Mouse (Mus musculus): Measurements from ENCODE around the gene Drd4. TPM values are rescaled to one million over a fixed set of nuclear protein-coding genes. Genes with fewer than 3 reads are reported as not detected.

Gene Drd4
- total and polyA plus RNA-seq, 3 experiments, result 0.38 TPM; not detected in 2

DNA sequence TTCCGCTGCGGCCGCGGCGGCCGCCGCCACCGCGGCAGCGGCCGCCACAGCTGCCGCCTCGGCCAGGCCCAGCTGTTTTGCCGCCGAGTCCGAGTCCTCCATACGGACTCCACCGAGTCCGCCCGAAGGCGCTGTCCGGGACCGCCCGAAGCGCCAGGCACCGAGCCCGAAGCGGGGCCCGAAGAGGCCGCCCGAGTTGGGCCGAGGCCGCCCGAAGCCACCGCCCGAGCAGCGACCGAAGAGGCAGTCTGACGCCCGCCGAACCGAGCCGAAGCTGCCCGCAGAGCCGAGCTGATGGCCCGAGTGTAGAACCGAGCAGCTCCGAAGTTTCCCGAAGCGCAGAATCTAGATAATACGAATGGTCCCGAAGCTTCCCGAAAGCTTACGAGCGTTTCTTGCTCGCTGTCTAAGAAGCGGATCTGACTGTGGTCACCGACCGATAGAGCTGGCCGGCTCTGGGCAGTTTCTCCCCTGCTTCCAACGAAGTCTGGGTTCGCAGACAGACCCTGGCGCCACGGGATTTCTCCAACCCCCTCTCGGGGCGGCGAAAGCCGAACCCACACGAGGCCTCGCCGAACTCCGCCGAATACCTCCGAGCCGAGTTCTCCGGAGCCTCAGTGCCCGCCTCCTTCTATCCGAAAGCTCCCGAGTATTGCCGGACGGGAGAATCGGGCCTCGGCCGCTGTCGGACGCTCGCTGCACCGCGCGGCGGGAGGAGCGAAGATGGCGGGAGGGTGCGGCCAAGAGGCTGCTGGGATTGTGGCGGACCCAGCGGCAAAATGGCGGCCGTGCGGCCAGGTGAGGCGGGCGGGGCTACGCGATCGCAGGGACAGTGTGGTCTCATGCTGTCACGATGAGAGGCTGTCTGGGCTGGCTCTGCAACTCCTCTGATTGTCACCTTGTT lies 35.9 kb downstream of the Drd4 start, which contains the start of the genes Deaf1 and Tmem80:
TSS of gene Deaf1 (minus strand) at position 222 of the 904 bp plus-strand sequence.
TSS of gene Tmem80 (plus strand) at position 271 of the 904 bp plus-strand sequence.
- ATAC-seq (ENCODE audit: extremely low read depth, insufficient number of reproducible peaks, low FRiP score, poor library complexity, severe bottlenecking), result peak; percentile 83
- Histone ChIP-seq H3K4me1 (ENCODE audit: insufficient read depth, low read depth, low read length) (peaks cover 34% of the 10 kb centered on the region), H3K4me3 (ENCODE audit: low read depth, low read length) (peak within 1 kb of the TSS; percentile 77), H3K27me3 (ENCODE audit: insufficient read depth, low read length) (no peaks in the 10 kb centered on the region), H3K36me3 (replicated peaks) (peaks cover 56% of the 10 kb centered on the region), H3K9me3 (replicated peaks) (no peaks in the 10 kb centered on the region)
- TF ChIP-seq GATA1 (IDR thresholded peaks at IDR 0.05; ENCODE audit: borderline replicate concordance, low read length) (no peak), GATA2 (IDR thresholded peaks at IDR 0.05; ENCODE audit: borderline replicate concordance, low read depth, low read length) (no peak)
- peak; percentile 89 for DNase-seq (ENCODE audit: low spot score)

- TF ChIP-seq TAL1 (conservative IDR thresholded peaks at IDR 0.05; ENCODE audit: low read depth, low read length), result no peak
- TF ChIP-seq POLR2AphosphoS5 (IDR thresholded peaks at IDR 0.05; ENCODE audit: insufficient replicate concordance, low read depth, low read length), result no peak
- TF ChIP-seq GATA1 (IDR thresholded peaks at IDR 0.05; ENCODE audit: borderline replicate concordance, low read length), result no peak
- no peak for TF ChIP-seq GATA2 (IDR thresholded peaks at IDR 0.05; ENCODE audit: borderline replicate concordance, low read depth, low read length)
- no peak for TF ChIP-seq CTCF (IDR thresholded peaks at IDR 0.05; ENCODE audit: low read depth, low read length)
- peaks cover 56% of the 10 kb centered on the region for H3K36me3 ChIP-seq (replicated peaks)
- DNase-seq (ENCODE audit: low spot score) (peak; percentile 67), ATAC-seq (ENCODE audit: extremely low read depth, insufficient number of reproducible peaks, low FRiP score, poor library complexity, severe bottlenecking) (no peak)
- no peaks in the 10 kb centered on the region for H3K9me3 ChIP-seq (replicated peaks)
- H3K27me3 ChIP-seq (ENCODE audit: insufficient read depth, low read length), result no peaks in the 10 kb centered on the region
- H3K4me3 ChIP-seq (ENCODE audit: low read depth, low read length), result peak overlapping the region; percentile 77
- peaks cover 30% of the 10 kb centered on the region for H3K4me1 ChIP-seq (ENCODE audit: insufficient read depth, low read depth, low read length)
Measured at GRCm38 (mm10) chr7:141328373-141328990, 36.7 kb downstream of the Drd4 start.

- no peak for ATAC-seq (ENCODE audit: extremely low read depth, insufficient number of reproducible peaks, low FRiP score, poor library complexity, severe bottlenecking)
- no peak for DNase-seq (ENCODE audit: low spot score)
- Histone ChIP-seq H3K4me3 (ENCODE audit: low read depth, low read length) (no peak overlapping the region), H3K4me1 (ENCODE audit: insufficient read depth, low read depth, low read length) (peaks cover 28% of the 10 kb centered on the region), H3K9me3 (replicated peaks) (no peaks in the 10 kb centered on the region), H3K27me3 (ENCODE audit: insufficient read depth, low read length) (no peaks in the 10 kb centered on the region), H3K36me3 (replicated peaks) (peaks cover 59% of the 10 kb centered on the region)
- no peak for TF ChIP-seq TAL1 (conservative IDR thresholded peaks at IDR 0.05; ENCODE audit: low read depth, low read length)
Measured at GRCm38 (mm10) chr7:141330706-141331105, 38.9 kb downstream of the Drd4 start.

GRCm38 (mm10) chr7:141331990-141332389 lies 40.2 kb downstream of the Drd4 start:
- Histone ChIP-seq H3K27me3 (ENCODE audit: insufficient read depth, low read length) (no peaks in the 10 kb centered on the region), H3K36me3 (replicated peaks) (peaks cover 56% of the 10 kb centered on the region), H3K4me1 (ENCODE audit: insufficient read depth, low read depth, low read length) (peaks cover 16% of the 10 kb centered on the region), H3K4me3 (ENCODE audit: low read depth, low read length) (no peak overlapping the region), H3K9me3 (replicated peaks) (no peaks in the 10 kb centered on the region)
- ATAC-seq (ENCODE audit: extremely low read depth, insufficient number of reproducible peaks, low FRiP score, poor library complexity, severe bottlenecking) (no peak), DNase-seq (ENCODE audit: low spot score) (no peak)
- TF ChIP-seq GATA2 (IDR thresholded peaks at IDR 0.05; ENCODE audit: borderline replicate concordance, low read depth, low read length), result no peak
- no peak for TF ChIP-seq TAL1 (conservative IDR thresholded peaks at IDR 0.05; ENCODE audit: low read depth, low read length)
- no peak for TF ChIP-seq GATA1 (IDR thresholded peaks at IDR 0.05; ENCODE audit: borderline replicate concordance, low read length)
- no peak for TF ChIP-seq CTCF (IDR thresholded peaks at IDR 0.05; ENCODE audit: low read depth, low read length)
- no peak for TF ChIP-seq POLR2AphosphoS5 (IDR thresholded peaks at IDR 0.05; ENCODE audit: insufficient replicate concordance, low read depth, low read length)

DNA sequence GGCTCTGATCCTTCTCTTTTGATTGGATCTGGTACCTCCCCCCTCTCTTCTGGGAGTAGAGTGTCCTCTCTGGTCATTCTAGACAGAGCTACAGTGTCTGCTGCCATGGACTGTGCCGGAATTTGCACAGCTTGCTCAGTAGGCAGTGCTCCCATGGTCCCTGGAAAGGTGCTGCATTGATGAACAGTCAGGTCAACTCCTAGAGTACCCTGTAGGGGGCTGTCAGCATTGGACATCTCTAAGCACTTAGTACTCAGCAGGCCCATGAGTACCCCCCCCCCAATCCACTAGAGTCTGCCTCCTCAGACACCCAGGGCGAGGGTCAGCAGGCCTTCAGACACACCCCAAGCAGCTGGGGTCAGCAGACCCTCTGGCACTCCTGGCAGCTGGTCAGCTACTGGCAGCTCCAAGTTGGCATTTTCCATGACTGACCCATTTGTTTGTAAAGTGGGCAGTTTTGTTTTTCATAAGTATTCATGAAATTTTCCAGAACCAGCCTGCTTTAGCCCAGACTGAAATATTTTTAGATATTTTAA lies 43.3 kb downstream of the Drd4 start:
- ATAC-seq (ENCODE audit: extremely low read depth, insufficient number of reproducible peaks, low FRiP score, poor library complexity, severe bottlenecking) (no peak), DNase-seq (ENCODE audit: low spot score) (no peak)
- TF ChIP-seq GATA2 (IDR thresholded peaks at IDR 0.05; ENCODE audit: borderline replicate concordance, low read depth, low read length), result no peak
- no peak for TF ChIP-seq GATA1 (IDR thresholded peaks at IDR 0.05; ENCODE audit: borderline replicate concordance, low read length)
- no peak for TF ChIP-seq CTCF (IDR thresholded peaks at IDR 0.05; ENCODE audit: low read depth, low read length)
- TF ChIP-seq POLR2AphosphoS5 (IDR thresholded peaks at IDR 0.05; ENCODE audit: insufficient replicate concordance, low read depth, low read length), result no peak
- TF ChIP-seq TAL1 (conservative IDR thresholded peaks at IDR 0.05; ENCODE audit: low read depth, low read length), result no peak
- Histone ChIP-seq H3K4me3 (ENCODE audit: low read depth, low read length) (no peak overlapping the region), H3K36me3 (replicated peaks) (peaks cover 55% of the 10 kb centered on the region), H3K27me3 (ENCODE audit: insufficient read depth, low read length) (peaks cover 14% of the 10 kb centered on the region), H3K9me3 (replicated peaks) (no peaks in the 10 kb centered on the region), H3K4me1 (ENCODE audit: insufficient read depth, low read depth, low read length) (peaks cover 22% of the 10 kb centered on the region)

- Histone ChIP-seq H3K27me3 (ENCODE audit: insufficient read depth, low read length) (peaks cover 18% of the 10 kb centered on the region), H3K4me1 (ENCODE audit: insufficient read depth, low read depth, low read length) (peaks cover 22% of the 10 kb centered on the region), H3K9me3 (replicated peaks) (no peaks in the 10 kb centered on the region), H3K36me3 (replicated peaks) (peaks cover 55% of the 10 kb centered on the region), H3K4me3 (ENCODE audit: low read depth, low read length) (no peak overlapping the region)
- ATAC-seq (ENCODE audit: extremely low read depth, insufficient number of reproducible peaks, low FRiP score, poor library complexity, severe bottlenecking) (no peak), DNase-seq (ENCODE audit: low spot score) (no peak)
- no peak for TF ChIP-seq POLR2AphosphoS5 (IDR thresholded peaks at IDR 0.05; ENCODE audit: insufficient replicate concordance, low read depth, low read length)
- no peak for TF ChIP-seq GATA1 (IDR thresholded peaks at IDR 0.05; ENCODE audit: borderline replicate concordance, low read length)
- TF ChIP-seq CTCF (IDR thresholded peaks at IDR 0.05; ENCODE audit: low read depth, low read length), result no peak
- no peak for TF ChIP-seq GATA2 (IDR thresholded peaks at IDR 0.05; ENCODE audit: borderline replicate concordance, low read depth, low read length)
- no peak for TF ChIP-seq TAL1 (conservative IDR thresholded peaks at IDR 0.05; ENCODE audit: low read depth, low read length)
Measured at GRCm38 (mm10) chr7:141335682-141336081, 43.9 kb downstream of the Drd4 start.

Measured in G1E (cell line).